Mouse (Mus musculus): ENCODE measurements around the gene Arntl2.

- TF ChIP-seq BHLHE40 (IDR thresholded peaks at IDR 0.05; ENCODE audit: borderline replicate concordance, low read depth, low read length) (no peak), CTCF (IDR thresholded peaks at IDR 0.05 in 2 of 3, conservative IDR thresholded peaks at IDR 0.05 in 1 of 3; ENCODE audit: control insufficient read depth in 1 of 3, insufficient read depth in 1 of 3, low read depth in 2 of 3, low read length in 3 of 3, poor library complexity in 1 of 3, severe bottlenecking in 1 of 3) (no peak), EP300 (IDR thresholded peaks at IDR 0.05; ENCODE audit: low read depth in 1 of 2, low read length in 2 of 2) (no peak)
These were observed 29.6 kb downstream of the Arntl2 start for GRCm38 (mm10) chr6:146825487-146825773.
